Mouse (Mus musculus): Measurements from ENCODE around the gene Casp8ap2. TPM values are rescaled to one million over a fixed set of nuclear protein-coding genes. Genes with fewer than 3 reads are reported as not detected.

Gene Casp8ap2
- polyA plus RNA-seq, 1 experiment from 2014 or later = 43.2 TPM

DNA sequence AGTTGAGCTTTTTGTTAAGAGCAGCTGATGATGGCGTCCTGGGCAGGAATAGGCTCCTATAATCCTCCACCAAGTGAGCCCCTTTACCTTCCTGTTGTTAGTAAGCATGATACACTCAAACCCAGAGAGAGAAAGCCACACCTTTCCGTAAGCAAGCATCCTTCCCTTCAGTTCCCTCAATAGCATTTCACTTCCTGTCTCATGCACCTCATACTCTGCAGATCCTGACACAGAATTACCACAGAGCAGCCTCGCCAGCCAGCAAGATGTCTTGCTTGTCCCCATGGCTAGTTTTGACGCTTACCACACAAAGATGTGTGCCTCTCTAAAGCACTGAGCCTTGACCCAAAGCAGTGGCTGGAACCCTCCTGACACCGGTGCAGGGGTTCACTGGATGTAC lies 27.7 kb upstream of the Casp8ap2 start:
- Histone ChIP-seq H3K4me3 (no peak overlapping the region), H3K36me3 (replicated peaks) (0 out of 2 replicates have a peak, but pooled peaks cover 2% of the 10 kb centered on the region), H3K4me1 (no peaks in the 10 kb centered on the region), H3K27me3 (replicated peaks) (no peaks in the 10 kb centered on the region), H3K9ac (no peak overlapping the region), H3K4me2 (no peak overlapping the region), H3K9me3 (no peaks in the 10 kb centered on the region), H3K27ac (no peak overlapping the region)
- ATAC-seq (replicated peaks) = no peak
- 91% methylated on average over 5 of the region's 5 CpGs for WGBS

DNA sequence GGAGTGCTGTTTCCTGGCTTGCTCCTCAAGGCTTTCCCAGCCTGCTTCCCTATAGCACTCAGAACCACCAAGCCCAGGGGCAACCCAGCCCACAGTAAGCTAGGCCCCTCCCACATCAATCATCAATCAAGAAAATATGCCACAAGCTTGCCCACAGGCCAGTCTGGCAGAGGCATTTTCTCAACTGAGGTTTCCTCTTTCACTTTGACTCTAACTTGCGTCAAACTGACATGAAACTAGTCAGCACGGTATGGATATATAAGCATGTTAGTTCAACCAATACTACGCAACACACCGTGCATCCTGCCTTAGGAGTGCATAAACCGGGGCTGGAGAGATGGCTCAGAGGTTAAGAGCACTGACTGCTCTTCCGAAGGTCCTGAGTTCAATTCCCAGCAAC lies 27.0 kb upstream of the Casp8ap2 start:
- WGBS = 93% methylated on average over 6 of the region's 6 CpGs
- Histone ChIP-seq H3K27ac (no peak overlapping the region), H3K4me3 (no peak overlapping the region), H3K9me3 (no peaks in the 10 kb centered on the region), H3K4me2 (no peak overlapping the region), H3K36me3 (replicated peaks) (0 out of 2 replicates have a peak, but pooled peaks cover 2% of the 10 kb centered on the region), H3K4me1 (no peaks in the 10 kb centered on the region), H3K9ac (no peak overlapping the region), H3K27me3 (replicated peaks) (no peaks in the 10 kb centered on the region)
- ATAC-seq (replicated peaks) = no peak

DNA sequence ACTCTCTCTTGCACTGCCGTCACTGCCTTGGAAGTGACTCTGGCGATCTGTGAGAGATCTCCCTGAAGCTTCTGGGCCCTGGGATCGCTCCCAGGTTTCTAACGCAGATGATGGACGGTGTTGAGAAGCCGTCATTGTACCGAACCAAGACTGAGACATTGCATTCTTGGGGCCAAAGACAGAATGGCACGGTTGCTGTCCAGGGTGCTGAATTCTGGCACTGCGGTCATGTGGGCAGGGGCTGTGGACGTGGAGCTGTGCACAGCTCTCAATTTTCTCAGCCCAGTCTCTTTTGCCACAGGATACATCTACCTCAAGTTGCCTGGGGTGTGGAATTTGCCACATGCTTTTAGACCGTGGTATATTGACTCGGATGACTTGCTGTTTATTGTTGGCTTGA lies 14.1 kb upstream of the Casp8ap2 start:
- 27% methylated on average over 12 of the region's 12 CpGs for WGBS
- Histone ChIP-seq H3K4me2 (no peak overlapping the region), H3K4me3 (no peak overlapping the region), H3K9me3 (no peaks in the 10 kb centered on the region), H3K4me1 (no peaks in the 10 kb centered on the region), H3K27me3 (replicated peaks) (no peaks in the 10 kb centered on the region), H3K9ac (no peak overlapping the region), H3K27ac (no peak overlapping the region), H3K36me3 (replicated peaks) (no peaks in the 10 kb centered on the region)
- no peak for ATAC-seq (replicated peaks)

DNA sequence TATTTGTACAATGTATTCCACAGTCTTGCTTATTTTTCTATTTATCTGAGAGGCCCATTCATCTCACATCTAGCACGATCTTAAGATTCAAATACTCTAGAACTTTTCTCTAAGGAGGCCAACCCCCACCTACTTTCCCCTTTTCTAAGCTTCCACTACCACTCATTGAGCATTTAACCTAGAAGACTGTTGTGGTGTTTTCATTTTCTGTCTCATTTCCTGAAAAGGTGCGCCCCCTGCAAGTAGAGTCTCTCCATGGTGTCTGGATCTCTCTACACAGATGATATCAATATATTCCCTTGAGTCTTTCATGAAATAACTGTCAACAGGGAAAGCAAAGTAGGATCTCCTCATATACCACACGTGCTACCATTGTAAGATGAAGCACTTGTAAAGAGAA lies 12.6 kb upstream of the Casp8ap2 start, which contains the start of gene Gja10:
Gene Gja10 (minus strand): TSS at position 101 of the 400 bp plus-strand sequence.
- 73% methylated on average over 3 of the region's 3 CpGs for WGBS
- Histone ChIP-seq H3K9me3 (no peaks in the 10 kb centered on the region), H3K27me3 (replicated peaks) (no peaks in the 10 kb centered on the region), H3K4me1 (no peaks in the 10 kb centered on the region), H3K27ac (no peak within 1 kb of the TSS), H3K4me2 (no peak within 1 kb of the TSS), H3K36me3 (replicated peaks) (no peaks in the 10 kb centered on the region), H3K9ac (no peak within 1 kb of the TSS), H3K4me3 (no peak within 1 kb of the TSS)
- ATAC-seq (replicated peaks) = no peak

DNA sequence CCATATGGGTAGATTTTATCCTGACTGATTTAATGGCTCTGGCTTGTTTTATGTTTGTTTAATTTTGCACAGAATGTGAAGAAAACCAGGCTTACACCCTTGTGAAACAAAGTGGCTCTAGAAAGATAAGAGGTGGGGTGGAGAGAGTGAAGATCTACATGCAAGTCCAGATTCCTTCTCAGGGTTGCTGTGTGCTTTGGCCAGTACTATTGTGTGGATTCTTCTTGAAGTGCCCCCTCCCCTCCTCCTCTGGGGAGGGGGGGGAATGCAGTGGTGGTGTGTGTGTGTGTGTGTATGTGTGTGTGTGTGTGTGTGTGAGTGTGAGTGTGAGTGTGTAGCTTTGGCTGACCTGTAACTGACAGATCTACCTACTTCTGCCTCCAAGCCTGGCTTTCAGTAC lies 6.4 kb downstream of the Casp8ap2 start:
- Histone ChIP-seq H3K4me2 (no peak overlapping the region), H3K27ac (no peak overlapping the region), H3K9ac (no peak overlapping the region), H3K4me1 (peaks cover 6% of the 10 kb centered on the region), H3K4me3 (no peak overlapping the region), H3K27me3 (replicated peaks) (no peaks in the 10 kb centered on the region), H3K9me3 (no peaks in the 10 kb centered on the region), H3K36me3 (replicated peaks) (0 out of 2 replicates have a peak, but pooled peaks cover 3% of the 10 kb centered on the region)
- ATAC-seq (replicated peaks) = no peak

DNA sequence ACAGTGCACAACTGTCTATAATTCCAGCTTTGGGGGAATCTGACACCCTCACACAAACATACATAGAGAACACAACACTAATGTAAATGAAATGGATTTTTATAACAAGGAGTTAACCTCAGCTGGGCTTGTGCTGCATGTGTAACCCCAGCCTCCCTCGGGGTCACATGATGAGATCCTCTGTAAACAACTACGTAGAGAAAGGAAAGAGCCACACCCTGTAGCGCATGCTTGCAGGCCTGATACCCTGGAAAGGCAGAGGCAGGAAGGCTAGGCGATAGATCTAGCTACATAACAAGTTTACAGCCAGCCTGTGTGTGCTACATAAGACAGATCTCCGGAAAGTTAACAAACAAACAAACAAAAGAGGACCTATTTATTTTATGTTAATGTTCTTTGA lies 36.4 kb downstream of the Casp8ap2 start:
- H3K4me2 ChIP-seq = no peak overlapping the region
- H3K27ac ChIP-seq = no peak overlapping the region
- H3K9me3 ChIP-seq = no peaks in the 10 kb centered on the region
- no peaks in the 10 kb centered on the region for H3K27me3 ChIP-seq (replicated peaks)
- 89% methylated on average over 5 of the region's 5 CpGs for WGBS
- H3K36me3 ChIP-seq (replicated peaks) = peaks cover 33% of the 10 kb centered on the region
- no peak for ATAC-seq (replicated peaks)
- H3K9ac ChIP-seq = no peak overlapping the region
- peaks cover 6% of the 10 kb centered on the region for H3K4me1 ChIP-seq
- no peak overlapping the region for H3K4me3 ChIP-seq

DNA sequence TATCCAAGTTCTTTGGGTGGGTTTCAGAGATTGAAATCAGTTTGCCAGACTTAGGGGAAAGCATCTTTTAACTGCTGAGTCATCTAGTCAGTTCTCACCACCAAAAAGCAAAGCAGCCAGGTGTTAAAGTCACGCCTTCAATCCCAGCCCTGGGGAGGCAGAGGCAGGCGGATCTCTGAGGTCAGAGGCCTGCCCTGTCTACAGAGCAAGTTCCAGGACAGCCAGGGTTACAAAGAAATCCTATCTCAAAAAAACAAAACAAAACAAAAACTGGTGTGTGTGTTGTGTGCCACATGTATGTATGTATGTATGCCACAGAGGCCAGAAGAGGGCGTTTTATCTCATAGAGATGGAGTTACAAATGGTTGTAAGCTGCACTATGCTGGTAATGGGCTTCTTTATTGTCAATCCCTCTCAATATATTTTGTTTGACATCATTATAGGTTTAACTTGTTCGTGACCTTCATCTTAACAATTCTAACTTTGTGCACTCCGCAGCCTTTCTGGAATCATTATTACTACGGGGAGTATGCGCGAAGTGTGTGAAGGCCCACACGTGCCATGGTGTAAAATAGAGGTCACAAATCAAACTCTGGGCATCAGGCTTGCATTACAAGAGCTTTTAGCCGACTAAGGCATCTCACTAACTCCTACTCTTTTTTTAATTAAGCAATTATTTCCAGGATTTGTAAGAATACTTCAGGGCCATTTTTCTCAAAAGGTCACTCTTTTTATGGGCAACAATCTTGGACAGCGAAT lies 41.1 kb downstream of the Casp8ap2 start:
- H3K27ac ChIP-seq = peak overlapping the region; percentile 85
- H3K4me1 ChIP-seq = peaks cover 21% of the 10 kb centered on the region
- H3K9me3 ChIP-seq = no peaks in the 10 kb centered on the region
- WGBS = 57% methylated on average over 11 of the region's 11 CpGs
- ATAC-seq (replicated peaks) = peak; percentile 55
- peak overlapping the region; percentile 72 for H3K4me2 ChIP-seq
- H3K27me3 ChIP-seq (replicated peaks) = no peaks in the 10 kb centered on the region
- peaks cover 12% of the 10 kb centered on the region; the same call in 1 of the 2 replicates for H3K36me3 ChIP-seq (replicated peaks)
- H3K9ac ChIP-seq = peak overlapping the region; percentile 43
- peak overlapping the region; percentile 92 for H3K4me3 ChIP-seq

DNA sequence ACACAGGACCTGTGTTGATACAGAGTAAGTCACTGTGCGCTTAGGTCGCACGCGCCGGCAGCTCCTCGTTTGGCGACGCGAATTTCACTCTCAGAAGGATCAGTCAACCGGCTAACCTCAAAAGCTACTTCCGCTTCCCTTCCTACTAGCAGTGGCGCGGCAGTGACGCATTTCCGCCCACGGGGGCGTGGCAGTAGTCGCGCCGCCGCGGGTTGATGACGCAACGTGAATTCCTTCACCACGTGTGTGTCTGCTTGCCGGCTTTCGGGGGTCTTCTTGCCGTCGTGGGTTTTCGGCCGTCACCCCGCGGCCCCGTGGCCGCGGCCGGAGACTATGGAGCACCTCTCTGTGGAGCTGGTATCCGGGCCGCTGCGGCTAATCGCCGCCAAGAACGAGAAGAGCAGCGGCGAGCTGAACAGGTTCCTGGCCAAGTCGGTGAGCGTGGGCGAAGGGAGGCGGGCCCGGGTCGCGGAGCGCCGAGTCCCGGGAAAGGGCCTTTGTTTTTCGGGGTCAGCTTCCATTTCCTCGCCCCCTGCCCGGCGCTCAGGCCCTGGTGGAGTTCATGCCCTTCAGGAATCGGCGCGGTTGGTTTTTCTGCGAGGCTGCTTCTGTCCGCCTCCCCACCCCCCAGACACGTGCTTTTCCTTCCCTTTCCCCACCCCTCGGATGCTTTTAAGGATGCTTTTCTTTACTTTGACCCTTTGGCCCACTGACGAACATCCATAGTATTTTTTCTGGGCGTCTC lies 41.8 kb downstream of the Casp8ap2 start, which contains the start of gene Mdn1:
Gene Mdn1 (plus strand): TSS at position 202 of the 745 bp plus-strand sequence.
- Histone ChIP-seq H3K27me3 (replicated peaks) (no peaks in the 10 kb centered on the region), H3K36me3 (replicated peaks) (peaks cover 12% of the 10 kb centered on the region; the same call in 1 of the 2 replicates), H3K4me2 (peak within 1 kb of the TSS; percentile 72), H3K9me3 (no peaks in the 10 kb centered on the region), H3K9ac (peak within 1 kb of the TSS; percentile 65), H3K27ac (peak within 1 kb of the TSS; percentile 85), H3K4me3 (peak within 1 kb of the TSS; percentile 92), H3K4me1 (peaks cover 21% of the 10 kb centered on the region)
- ATAC-seq (replicated peaks) = peak; percentile 97
- under 1% methylated on average over 68 of the region's 68 CpGs for WGBS

DNA sequence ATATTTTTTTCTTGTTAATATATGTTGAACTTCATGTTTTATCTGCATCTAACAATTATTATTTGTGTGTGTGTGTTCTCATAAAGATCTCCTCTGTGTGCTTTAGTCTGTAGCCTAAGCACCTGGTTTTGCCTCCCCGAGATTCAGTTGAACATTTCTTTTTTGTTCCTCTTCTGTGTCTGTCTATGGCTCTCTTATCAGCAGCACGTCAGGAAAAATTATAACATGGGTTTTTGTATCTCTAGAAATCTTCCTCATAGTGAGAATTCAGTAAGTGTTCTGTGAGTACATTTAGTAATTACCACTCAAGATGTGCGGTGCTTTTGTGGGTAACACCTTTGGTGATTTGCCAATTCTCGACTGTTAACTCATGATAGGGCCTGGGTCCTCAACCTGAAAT lies 50.6 kb downstream of the Casp8ap2 start:
- WGBS = 92% methylated on average over 4 of the region's 4 CpGs
- Histone ChIP-seq H3K4me2 (no peak overlapping the region), H3K36me3 (replicated peaks) (peaks cover 34% of the 10 kb centered on the region)

DNA sequence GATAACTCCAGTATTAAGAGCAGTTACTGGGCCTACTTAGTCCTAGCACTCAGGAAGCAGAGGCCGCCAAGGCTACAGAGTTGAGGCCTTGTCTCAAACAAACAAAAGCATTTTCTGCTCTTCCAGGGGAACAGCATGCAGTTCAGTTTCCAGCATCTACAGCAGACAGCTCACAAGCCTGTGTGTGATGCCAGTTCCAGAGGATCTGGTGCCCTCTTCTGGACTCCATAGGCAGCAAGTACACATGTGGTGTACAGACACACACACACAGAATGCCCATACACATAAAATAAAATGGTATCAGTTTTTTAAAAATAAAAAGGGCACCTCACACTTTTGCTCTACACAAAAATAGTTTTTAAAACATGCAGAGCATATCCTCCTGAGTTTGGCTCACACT lies 53.0 kb downstream of the Casp8ap2 start:
- H3K4me1 ChIP-seq = no peaks in the 10 kb centered on the region
- no peak overlapping the region for H3K4me3 ChIP-seq
- H3K9ac ChIP-seq = no peak overlapping the region
- H3K4me2 ChIP-seq = no peak overlapping the region
- 87% methylated on average over 1 of the region's 1 CpGs for WGBS
- no peaks in the 10 kb centered on the region for H3K9me3 ChIP-seq
- no peak for ATAC-seq (replicated peaks)
- H3K27me3 ChIP-seq (replicated peaks) = no peaks in the 10 kb centered on the region
- no peak overlapping the region for H3K27ac ChIP-seq
- H3K36me3 ChIP-seq (replicated peaks) = peaks cover 45% of the 10 kb centered on the region

More for the DNA sequence above, 50.6 kb downstream of the Casp8ap2 start:
- Histone ChIP-seq H3K4me1 (no peaks in the 10 kb centered on the region), H3K4me3 (no peak overlapping the region), H3K9me3 (no peaks in the 10 kb centered on the region), H3K27me3 (replicated peaks) (no peaks in the 10 kb centered on the region), H3K9ac (no peak overlapping the region), H3K27ac (no peak overlapping the region)
- no peak for ATAC-seq (replicated peaks)

DNA sequence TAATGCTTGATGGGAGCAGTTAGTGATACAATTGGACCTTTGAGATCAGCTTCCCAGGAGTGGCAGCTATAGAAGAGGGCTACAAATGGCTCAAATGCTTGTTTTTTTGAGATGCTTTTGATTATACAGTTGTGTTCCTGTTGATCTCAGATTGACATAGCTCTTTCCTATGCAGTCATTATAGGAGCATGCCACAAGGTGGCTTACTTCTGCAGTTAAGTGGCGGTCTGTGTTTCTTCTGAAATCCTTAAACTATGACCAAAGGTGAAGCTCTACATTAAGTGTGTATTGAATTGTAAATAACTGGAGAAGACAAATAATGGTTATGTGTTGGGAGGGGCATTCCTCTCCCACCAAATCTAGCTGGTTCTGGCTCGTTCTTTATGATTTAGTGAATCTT lies 54.6 kb downstream of the Casp8ap2 start:
- no peak for ATAC-seq (replicated peaks)
- 87% methylated on average over 2 of the region's 2 CpGs for WGBS
- Histone ChIP-seq H3K4me1 (no peaks in the 10 kb centered on the region), H3K27me3 (replicated peaks) (no peaks in the 10 kb centered on the region), H3K9me3 (no peaks in the 10 kb centered on the region), H3K9ac (no peak overlapping the region), H3K4me2 (no peak overlapping the region), H3K27ac (no peak overlapping the region), H3K4me3 (no peak overlapping the region), H3K36me3 (replicated peaks) (peaks cover 42% of the 10 kb centered on the region)

DNA sequence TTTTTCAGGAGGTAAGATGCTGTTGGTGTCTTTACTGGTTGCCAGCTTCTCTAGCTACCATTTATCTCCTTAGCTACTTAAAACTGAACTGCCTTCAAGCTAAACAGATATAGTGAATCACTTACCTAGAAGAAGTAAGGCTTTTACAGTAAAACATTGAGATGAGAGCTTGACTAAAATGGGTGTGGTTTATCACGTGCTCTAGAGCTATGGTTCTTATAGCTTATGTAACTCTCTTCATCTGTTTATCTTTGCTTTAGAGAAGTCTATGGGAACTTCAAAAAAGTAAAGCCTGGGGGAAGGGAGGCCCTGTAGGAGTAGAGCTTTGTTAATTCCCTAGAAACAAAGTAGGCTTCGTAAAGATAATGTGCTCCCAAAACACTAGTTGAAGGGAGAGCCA lies 58.8 kb downstream of the Casp8ap2 start:
- no peak overlapping the region for H3K9ac ChIP-seq
- no peaks in the 10 kb centered on the region for H3K27me3 ChIP-seq (replicated peaks)
- H3K27ac ChIP-seq = no peak overlapping the region
- no peak overlapping the region for H3K4me2 ChIP-seq
- WGBS = 96% methylated on average over 2 of the region's 2 CpGs
- H3K4me3 ChIP-seq = no peak overlapping the region
- peaks cover 46% of the 10 kb centered on the region for H3K36me3 ChIP-seq (replicated peaks)
- H3K9me3 ChIP-seq = no peaks in the 10 kb centered on the region
- H3K4me1 ChIP-seq = no peaks in the 10 kb centered on the region
- no peak for ATAC-seq (replicated peaks)

All from midbrain, embryonic 15.5 days (tissue).